Mouse (Mus musculus): ENCODE measurements around the gene Colgalt1.

DNA sequence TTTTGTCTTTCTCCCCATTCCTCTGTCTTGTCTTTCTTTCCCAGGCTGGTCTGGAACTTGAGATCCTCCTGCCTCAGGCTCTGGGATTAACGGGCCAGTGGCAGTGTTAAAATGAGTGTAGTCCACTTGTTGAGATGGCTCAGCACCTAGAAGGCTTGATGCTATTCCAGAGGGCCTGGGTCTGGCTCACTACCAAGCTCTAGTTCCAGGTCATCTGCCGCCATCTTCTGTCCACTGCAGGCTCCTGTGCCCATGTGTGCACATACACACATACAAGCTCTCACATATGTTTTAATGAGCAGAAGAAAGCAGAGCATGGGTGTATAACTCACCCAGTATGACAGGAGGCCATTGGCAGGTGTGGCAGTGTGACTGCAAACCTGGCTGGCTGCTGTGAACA, 38.7 kb upstream of the Colgalt1 start:
- TF ChIP-seq CTCF (IDR thresholded peaks at IDR 0.05; ENCODE audit: borderline replicate concordance, extremely low read depth, insufficient read depth, insufficient read length) (no peak), POLR2A (IDR thresholded peaks at IDR 0.05; ENCODE audit: borderline replicate concordance, extremely low read depth, insufficient read depth, insufficient read length, poor library complexity, severe bottlenecking) (no peak)

All from brain, embryonic 14.5 days (tissue).